Mouse (Mus musculus) heart, adult 2 months (tissue): ENCODE measurements around the gene Klhl32. TPM values are rescaled to one million over a fixed set of nuclear protein-coding genes. Genes with fewer than 3 reads are reported as not detected.
A peak's percentile ranks its signal among the peaks of the same experiment; 100 is the strongest.
"Not testable (repeated sequence)": the region's sequence is repeated elsewhere in the genome, so short reads cannot be mapped to it uniquely, and the experiment has no call there.

Source experiments
- DNase-seq, 2 experiments: peaks; one replicate each; pipeline ENCODE4 v3.0.0; 2021
- H3K27ac ChIP-seq: fragments of 200-600 bp; 2 replicates; pipeline ENCODE4 v1.8.1; 2022
- H3K27me3 ChIP-seq: fragments of 200-500 bp; 2 replicates; pipeline ENCODE4 v1.6.1; 2012; ENCODE audit warnings: mild to moderate bottlenecking, low read length, inconsistent platforms, mixed read lengths; ENCODE audit not compliant: control insufficient read depth, insufficient read depth
- H3K36me3 ChIP-seq: fragments of 200-500 bp; 2 replicates; pipeline ENCODE4 v1.6.1; 2012; ENCODE audit warnings: low read length, inconsistent platforms; ENCODE audit not compliant: control insufficient read depth, insufficient read depth
- H3K4me1 ChIP-seq: fragments of 200-500 bp; 2 replicates; pipeline ENCODE4 v1.6.1; 2011; ENCODE audit warnings: low read length; ENCODE audit not compliant: control insufficient read depth, insufficient read depth
- H3K4me3 ChIP-seq: fragments of 200-600 bp; 2 replicates; pipeline ENCODE4 v1.8.1; 2022
- H3K79me2 ChIP-seq: fragments of 200-500 bp; replicated peaks from 2 replicates; pipeline ENCODE4 v1.6.1; 2012; ENCODE audit warnings: mild to moderate bottlenecking, inconsistent platforms, low read length, moderate library complexity, mixed read lengths; ENCODE audit not compliant: control insufficient read depth, insufficient read depth
- H3K9ac ChIP-seq: fragments of 200-500 bp; 2 replicates; pipeline ENCODE4 v1.6.1; 2012; ENCODE audit warnings: low read depth, mild to moderate bottlenecking, control low read depth, inconsistent platforms, low read length, mixed read lengths
- CTCF ChIP-seq: fragments of 200-600 bp; IDR thresholded peaks from 2 replicates; pipeline ENCODE4 v1.8.1; 2022; ENCODE audit warnings: antibody characterized with exemption, mild to moderate bottlenecking, moderate library complexity
- EP300 ChIP-seq: fragments of 200-500 bp; IDR thresholded peaks from 2 replicates; pipeline ENCODE4 v1.6.1; 2011; ENCODE audit warnings: low read depth, low read length, control low read depth; ENCODE audit not compliant: insufficient read depth
- POLR2A ChIP-seq: fragments of 200-500 bp; IDR thresholded peaks from 2 replicates; pipeline ENCODE4 v1.6.1; 2011; ENCODE audit warnings: mild to moderate bottlenecking, low read depth, low read length, control low read depth; ENCODE audit not compliant: insufficient read depth
- WGBS: fragments of 180-500 bp; shearing (Covaris S2); methylation state at CpG from one replicate; pipeline ENCODE4 v1.1.7; 2018; 5-methylcytosine and 5-hydroxymethylcytosine counted together
- intact Hi-C: fragments of 180-260 bp; cut with DNase I; formaldehyde crosslinking; loops from one replicate; pipeline ENCODE4 v1.15.1; 2025
- polyA plus RNA-seq: library from polyadenylated mRNA; depleted of rRNA; stranded (reverse); fragments of >200 nt; gene quantifications from 2 replicates; pipeline ENCODE4 v1.2.3, GENCODE M21; 2012
- total RNA-seq, 2 experiments: library from RNA; stranded (reverse); gene quantifications; 2 replicates each; pipeline ENCODE4 v1.2.3; 2021

Gene Klhl32
- total and polyA plus RNA-seq, 3 experiments, result 0.91 to 2.1 (median 1.5) TPM

DNA sequence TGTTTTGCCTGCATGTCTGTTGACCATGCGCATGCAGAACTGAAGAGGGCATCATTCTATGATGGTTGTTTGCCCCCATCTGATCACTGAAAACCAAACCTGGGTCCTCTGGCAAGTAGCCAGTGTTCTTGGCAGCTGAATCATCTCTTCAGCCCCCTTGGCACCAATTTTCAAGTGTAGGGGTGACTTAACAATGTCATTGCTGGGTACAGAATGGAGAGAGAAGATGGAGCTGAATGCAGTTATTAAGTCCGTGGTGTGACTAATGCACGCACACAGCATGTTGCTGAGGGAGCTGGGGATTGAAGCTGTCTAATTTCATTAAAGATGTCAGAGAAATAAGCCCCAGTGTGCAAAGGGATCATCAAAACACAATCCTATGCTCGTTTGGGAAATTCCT, 135.4 kb downstream of the Klhl32 start:
- no peak overlapping the region for H3K9ac ChIP-seq
- no peaks in the 10 kb centered on the region for H3K79me2 ChIP-seq
- WGBS, result 68% methylated on average over 4 of the region's 4 CpGs
- no peaks in the 10 kb centered on the region for H3K36me3 ChIP-seq
- no peak for DNase-seq
- no peaks in the 10 kb centered on the region for H3K4me1 ChIP-seq
- H3K27ac ChIP-seq, result no peak overlapping the region
- TF ChIP-seq CTCF (no peak), EP300 (no peak), POLR2A (no peak)
- no peaks in the 10 kb centered on the region for H3K27me3 ChIP-seq
- no peak overlapping the region for H3K4me3 ChIP-seq
- intact Hi-C loops, result no loop called here

DNA sequence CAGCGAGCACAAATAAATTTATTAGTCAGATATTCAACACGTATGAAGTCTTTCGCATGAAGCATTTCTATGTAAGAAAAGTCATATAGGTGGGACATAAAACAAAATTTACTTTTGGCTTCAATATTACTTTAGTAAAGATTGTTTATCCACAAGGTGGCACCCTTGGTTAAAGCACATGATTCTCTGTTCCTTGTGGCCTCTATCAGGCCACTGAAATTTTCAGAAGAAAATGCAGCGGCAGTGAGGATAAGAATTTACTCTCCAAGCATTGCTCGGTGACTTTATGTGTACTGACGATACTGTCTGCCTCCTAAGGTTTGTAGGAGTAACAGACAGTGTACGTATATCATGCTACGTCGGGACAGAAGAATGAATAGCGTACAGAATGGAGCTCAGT, 136.6 kb downstream of the Klhl32 start:
- Histone ChIP-seq H3K36me3 (no peaks in the 10 kb centered on the region), H3K79me2 (no peaks in the 10 kb centered on the region), H3K4me1 (no peaks in the 10 kb centered on the region), H3K4me3 (no peak overlapping the region), H3K27me3 (no peaks in the 10 kb centered on the region), H3K9ac (no peak overlapping the region), H3K27ac (no peak overlapping the region)
- DNase-seq, result no peak
- 77% methylated on average over 10 of the region's 10 CpGs for WGBS
- intact Hi-C loops, result no loop called here
- TF ChIP-seq EP300 (no peak), CTCF (peak; percentile 39)

DNA sequence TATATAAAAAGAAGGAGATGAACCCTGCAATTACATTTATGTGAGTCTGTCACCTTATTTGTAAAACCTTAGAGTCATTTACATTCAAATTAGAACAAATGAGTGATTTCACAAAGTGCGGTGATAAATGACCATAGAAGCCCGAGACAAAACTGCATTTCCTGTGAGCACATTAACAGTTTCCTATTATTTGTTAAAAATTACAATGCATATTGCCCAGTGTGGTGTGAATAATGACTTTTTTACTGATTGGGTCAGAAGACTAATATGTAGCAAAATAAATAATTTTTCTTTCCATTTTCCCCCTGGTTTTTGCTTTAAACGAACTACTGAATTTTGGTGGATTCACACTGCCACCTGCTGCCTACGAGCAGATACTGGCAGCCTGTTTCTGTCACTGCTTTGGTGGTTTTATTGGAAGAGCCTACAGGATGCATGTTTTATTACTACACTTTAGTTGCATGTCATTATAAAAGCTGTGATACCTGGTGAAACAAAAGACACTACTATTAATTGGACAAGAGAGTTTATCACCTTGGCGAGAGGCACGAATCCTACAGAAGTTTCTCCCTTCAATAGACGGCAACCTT, 152.3 kb downstream of the Klhl32 start:
- intact Hi-C loops, result no loop called here
- no peak for DNase-seq

DNA sequence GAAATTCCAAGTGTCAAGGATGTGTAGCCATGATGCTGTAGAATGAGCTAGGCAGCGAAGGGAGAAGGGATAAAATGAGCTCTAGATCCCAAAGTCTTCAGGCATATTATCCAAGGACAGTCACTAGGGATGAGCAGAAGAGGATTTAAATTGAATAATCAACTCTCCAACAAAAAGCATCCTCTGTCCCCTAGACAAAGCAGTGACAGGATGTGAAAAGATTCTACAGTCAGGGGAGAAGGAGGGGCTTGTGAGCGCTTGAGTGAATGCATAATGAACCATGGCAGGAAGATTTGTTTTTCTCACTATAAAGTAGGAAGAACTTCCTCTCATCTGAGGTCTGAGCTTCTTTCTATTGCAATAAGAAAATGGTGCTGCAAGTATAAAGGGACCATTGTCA, 170.8 kb downstream of the Klhl32 start:
- intact Hi-C loops, result no loop called here
- Histone ChIP-seq H3K27me3 (no peaks in the 10 kb centered on the region), H3K4me1 (no peaks in the 10 kb centered on the region), H3K27ac (no peak overlapping the region), H3K4me3 (no peak overlapping the region), H3K9ac (no peak overlapping the region), H3K36me3 (no peaks in the 10 kb centered on the region), H3K79me2 (no peaks in the 10 kb centered on the region)
- no peak for DNase-seq
- 84% methylated on average over 2 of the region's 2 CpGs for WGBS
- TF ChIP-seq POLR2A (no peak), EP300 (no peak), CTCF (no peak)

More for the DNA sequence above, 152.3 kb downstream of the Klhl32 start:
- H3K27ac ChIP-seq, result no peak overlapping the region
- no peaks in the 10 kb centered on the region for H3K36me3 ChIP-seq
- no peaks in the 10 kb centered on the region for H3K4me1 ChIP-seq
- H3K4me3 ChIP-seq, result no peak overlapping the region
- 70% methylated on average over 7 of the region's 7 CpGs for WGBS
- TF ChIP-seq POLR2A (no peak), CTCF (peak; percentile 39)
- no peaks in the 10 kb centered on the region for H3K79me2 ChIP-seq
- no peak overlapping the region for H3K9ac ChIP-seq
- no peaks in the 10 kb centered on the region for H3K27me3 ChIP-seq

DNA sequence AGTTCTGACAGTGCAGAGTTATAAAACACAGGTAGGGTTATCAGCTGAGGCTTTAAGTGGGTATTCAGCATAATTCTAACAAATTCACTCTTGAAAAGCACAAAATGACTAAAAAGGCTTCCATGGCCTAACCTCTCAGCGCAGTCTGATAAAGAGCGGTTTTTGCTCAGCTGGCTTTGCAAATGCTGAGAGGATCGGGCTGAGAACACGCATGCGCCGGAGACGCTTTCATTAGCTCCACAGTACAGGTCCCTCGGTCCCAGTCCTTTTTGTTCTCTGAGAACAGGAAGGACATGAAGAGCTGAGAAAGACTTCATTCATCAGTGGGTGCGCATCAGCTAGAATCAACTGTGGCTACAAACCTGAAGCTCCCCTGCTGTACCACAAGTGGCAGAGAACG, 180.9 kb downstream of the Klhl32 start:
- TF ChIP-seq POLR2A (no peak), CTCF (no peak), EP300 (no peak)
- no peak overlapping the region for H3K27ac ChIP-seq
- no peak overlapping the region for H3K9ac ChIP-seq
- no peaks in the 10 kb centered on the region for H3K36me3 ChIP-seq
- no peak overlapping the region for H3K4me3 ChIP-seq
- 89% methylated on average over 10 of the region's 10 CpGs for WGBS
- H3K79me2 ChIP-seq, result no peaks in the 10 kb centered on the region
- H3K27me3 ChIP-seq, result no peaks in the 10 kb centered on the region
- DNase-seq, result no peak
- intact Hi-C loops, result no loop called here
- no peaks in the 10 kb centered on the region for H3K4me1 ChIP-seq

DNA sequence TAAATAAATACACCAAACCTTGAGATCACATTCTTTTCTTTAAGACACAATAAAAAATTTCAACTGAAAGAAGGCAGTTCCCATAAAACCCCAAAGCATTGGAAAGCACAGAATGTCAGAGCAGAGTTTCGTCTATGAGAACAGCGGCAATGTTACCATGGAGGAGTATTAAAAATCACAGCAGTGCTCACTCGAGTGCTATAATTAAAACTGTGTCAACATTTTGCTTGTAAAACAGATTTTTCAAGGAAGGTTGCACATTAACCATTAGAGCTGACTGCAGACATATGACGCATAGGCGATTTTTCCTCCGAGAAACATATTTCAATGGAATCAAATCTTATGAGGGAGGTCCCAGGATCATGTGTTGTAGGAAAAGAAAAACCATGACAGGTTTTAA, 191.7 kb downstream of the Klhl32 start:
- no peaks in the 10 kb centered on the region for H3K4me1 ChIP-seq
- no peaks in the 10 kb centered on the region for H3K27me3 ChIP-seq
- no peak overlapping the region for H3K9ac ChIP-seq
- no peaks in the 10 kb centered on the region for H3K79me2 ChIP-seq
- DNase-seq, result no peak
- intact Hi-C loops, result no loop called here
- no peaks in the 10 kb centered on the region for H3K36me3 ChIP-seq
- no peak overlapping the region for H3K4me3 ChIP-seq
- no peak overlapping the region for H3K27ac ChIP-seq
- 90% methylated on average over 6 of the region's 6 CpGs for WGBS
- TF ChIP-seq POLR2A, result no peak
- no peak for TF ChIP-seq CTCF
- TF ChIP-seq EP300, result no peak

DNA sequence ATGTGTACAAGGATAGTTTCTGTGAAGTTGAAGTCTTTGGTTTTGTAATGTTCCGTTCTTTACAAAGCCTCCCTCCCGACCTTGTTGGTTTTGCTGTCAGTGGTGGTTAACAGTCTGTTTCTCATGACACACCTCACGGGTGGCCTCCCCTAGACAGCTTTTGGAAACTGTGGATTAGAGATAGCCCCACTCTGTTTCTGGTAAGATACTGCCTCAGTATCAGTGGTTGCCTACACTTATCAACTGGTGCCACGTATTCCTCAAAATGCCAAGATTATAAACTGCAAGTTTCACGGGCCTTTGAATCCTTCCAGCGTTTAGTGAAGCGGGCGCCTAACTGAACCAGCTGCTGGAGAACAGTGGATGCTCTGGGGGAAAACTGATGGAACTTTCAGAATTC, 206.2 kb downstream of the Klhl32 start:
- WGBS, result 74% methylated on average over 7 of the region's 8 CpGs
- H3K4me1 ChIP-seq, intact Hi-C loops, H3K4me3 ChIP-seq, H3K27me3 ChIP-seq, H3K79me2 ChIP-seq, H3K27ac ChIP-seq, H3K36me3 ChIP-seq, H3K9ac ChIP-seq, DNase-seq: not testable (repeated sequence)
